Mouse (Mus musculus) thymus, adult 2 months (tissue): Measurements from ENCODE around the gene Cdc34. TPM values are rescaled to one million over a fixed set of nuclear protein-coding genes. Genes with fewer than 3 reads are reported as not detected.

Experiments
- DNase-seq: peaks from one replicate; pipeline ENCODE4 v3.0.0; 2021
- H3K27ac ChIP-seq: fragments of 200-500 bp; 2 replicates; pipeline ENCODE4 v1.5.1; 2012; ENCODE audit warnings: low read length, control low read depth; ENCODE audit not compliant: control insufficient read depth, insufficient read depth
- H3K27me3 ChIP-seq: fragments of 200-500 bp; 2 replicates; pipeline ENCODE4 v1.6.1; 2012; ENCODE audit warnings: mild to moderate bottlenecking, low read length, moderate library complexity, mixed read lengths; ENCODE audit not compliant: control insufficient read depth, insufficient read depth
- H3K36me3 ChIP-seq: fragments of 200-500 bp; 2 replicates; pipeline ENCODE4 v1.6.1; 2012; ENCODE audit warnings: mild to moderate bottlenecking, low read length, moderate library complexity; ENCODE audit not compliant: control insufficient read depth, insufficient read depth
- H3K4me1 ChIP-seq: fragments of 200-500 bp; replicated peaks from 2 replicates; pipeline ENCODE4 v1.6.1; 2012; ENCODE audit warnings: low read length; ENCODE audit not compliant: control insufficient read depth, insufficient read depth
- H3K4me3 ChIP-seq: fragments of 200-500 bp; 2 replicates; pipeline ENCODE4 v1.5.1; 2012; ENCODE audit warnings: mild to moderate bottlenecking, low read length, control low read depth, moderate library complexity; ENCODE audit not compliant: control insufficient read depth, insufficient read depth
- CTCF ChIP-seq: fragments of 200-500 bp; IDR thresholded peaks from 2 replicates; pipeline ENCODE4 v1.5.1; 2012; ENCODE audit warnings: mild to moderate bottlenecking, control low read depth, low read length, moderate library complexity, borderline replicate concordance; ENCODE audit not compliant: control insufficient read depth, poor library complexity, insufficient read depth; ENCODE audit errors: extremely low read depth
- POLR2A ChIP-seq: fragments of 200-500 bp; IDR thresholded peaks from 2 replicates; pipeline ENCODE4 v1.6.1; 2012; ENCODE audit warnings: mild to moderate bottlenecking, low read length, control low read depth, moderate library complexity; ENCODE audit not compliant: control insufficient read depth, poor library complexity, insufficient read depth; ENCODE audit errors: extremely low read depth
- WGBS: fragments of 180-500 bp; shearing (Covaris S2); methylation state at CpG from one replicate; pipeline ENCODE4 v1.1.7; 2018; 5-methylcytosine and 5-hydroxymethylcytosine counted together
- polyA plus RNA-seq: library from polyadenylated mRNA; depleted of rRNA; stranded (reverse); fragments of >200 nt; gene quantifications from 2 replicates; pipeline ENCODE4 v1.2.3, GENCODE M21; 2012

Gene Cdc34
- polyA plus RNA-seq, 1 experiment, result 309 TPM

DNA sequence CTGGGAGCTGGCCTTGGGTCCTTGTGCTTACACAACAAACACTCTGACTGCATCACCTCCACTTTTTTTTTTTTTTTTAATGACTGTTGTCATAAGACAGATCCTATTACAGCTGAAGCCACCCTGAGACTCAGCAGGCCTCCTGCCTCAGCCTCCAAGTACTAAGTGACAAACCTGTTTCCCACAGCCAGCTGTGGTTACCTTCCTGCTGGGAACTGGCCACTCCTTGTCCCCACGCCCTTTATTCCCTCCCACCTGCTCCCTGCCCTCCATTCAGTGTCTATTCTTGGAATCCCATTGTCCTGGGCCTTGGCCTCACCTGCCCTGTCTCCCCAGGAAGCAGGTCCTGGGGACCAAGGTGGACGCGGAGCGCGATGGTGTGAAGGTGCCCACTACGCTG lies 5.5 kb downstream of the Cdc34 start:
- Histone ChIP-seq H3K27ac (no peak overlapping the region), H3K4me3 (no peak overlapping the region), H3K27me3 (no peaks in the 10 kb centered on the region), H3K36me3 (peaks cover 38% of the 10 kb centered on the region), H3K4me1 (peaks cover 13% of the 10 kb centered on the region)
- DNase-seq, result no peak
- TF ChIP-seq CTCF (no peak), POLR2A (no peak)
- over 99% methylated on average over 6 of the region's 6 CpGs for WGBS

DNA sequence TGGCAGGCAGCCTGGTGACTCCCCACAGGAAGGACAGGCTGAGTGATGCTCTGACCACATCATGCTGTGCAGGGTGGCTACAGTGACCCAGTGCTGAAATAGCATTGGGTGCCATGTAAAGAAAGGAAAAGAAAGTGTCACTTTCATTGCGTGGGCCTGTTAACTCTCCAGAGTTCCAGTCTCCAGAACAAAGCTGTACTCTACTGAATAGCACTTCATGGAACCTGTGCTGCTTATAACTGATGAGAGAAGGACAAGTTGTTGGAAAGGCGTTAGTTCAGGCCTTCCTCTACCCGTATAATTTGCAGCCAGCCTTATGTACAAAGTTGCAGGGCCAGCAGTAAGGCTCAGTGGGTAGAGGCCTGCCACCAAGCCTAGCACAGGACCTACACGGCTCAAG lies 6.7 kb downstream of the Cdc34 start, which contains the start of gene Gzmm:
TSS of gene Gzmm (plus strand) at position 301 of the 400 bp plus-strand sequence.
- H3K36me3 ChIP-seq, result peaks cover 38% of the 10 kb centered on the region
- 0 out of 2 replicates have a peak, but pooled peaks cover 5% of the 10 kb centered on the region for H3K4me1 ChIP-seq

DNA sequence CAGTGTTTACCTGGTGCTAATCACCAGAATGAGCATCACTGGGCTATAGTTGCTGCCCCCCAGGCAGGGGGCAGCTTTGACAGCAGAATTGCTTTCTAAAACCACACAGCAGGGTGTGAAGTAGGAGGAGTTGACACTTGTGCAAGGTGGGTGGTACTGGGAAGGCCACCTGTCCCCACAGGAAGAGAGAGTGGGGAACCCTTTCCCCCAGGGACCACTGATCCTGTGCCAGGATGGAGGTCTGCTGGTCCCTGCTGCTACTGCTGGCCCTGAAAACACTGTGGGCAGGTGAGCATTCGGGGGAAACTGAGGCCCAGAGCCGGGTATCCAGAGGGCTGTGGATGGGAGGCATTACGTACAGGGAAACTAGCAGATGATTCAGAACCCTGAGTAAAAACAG lies 7.2 kb downstream of the Cdc34 start:
- 0 out of 2 replicates have a peak, but pooled peaks cover 1% of the 10 kb centered on the region for H3K4me1 ChIP-seq
- no peak for DNase-seq
- H3K27ac ChIP-seq, result no peak overlapping the region
- H3K4me3 ChIP-seq, result no peak overlapping the region
- H3K27me3 ChIP-seq, result no peaks in the 10 kb centered on the region
- 86% methylated on average over 3 of the region's 3 CpGs for WGBS
- peaks cover 38% of the 10 kb centered on the region for H3K36me3 ChIP-seq
- TF ChIP-seq CTCF (no peak), POLR2A (no peak)

More for the DNA sequence above, 6.7 kb downstream of the Cdc34 start, which contains the start of gene Gzmm:
- H3K27me3 ChIP-seq, result no peaks in the 10 kb centered on the region
- TF ChIP-seq POLR2A (no peak), CTCF (no peak)
- no peak within 1 kb of the TSS for H3K27ac ChIP-seq
- H3K4me3 ChIP-seq, result no peak within 1 kb of the TSS
- no peak for DNase-seq
- WGBS, result 97% methylated on average over 4 of the region's 4 CpGs

DNA sequence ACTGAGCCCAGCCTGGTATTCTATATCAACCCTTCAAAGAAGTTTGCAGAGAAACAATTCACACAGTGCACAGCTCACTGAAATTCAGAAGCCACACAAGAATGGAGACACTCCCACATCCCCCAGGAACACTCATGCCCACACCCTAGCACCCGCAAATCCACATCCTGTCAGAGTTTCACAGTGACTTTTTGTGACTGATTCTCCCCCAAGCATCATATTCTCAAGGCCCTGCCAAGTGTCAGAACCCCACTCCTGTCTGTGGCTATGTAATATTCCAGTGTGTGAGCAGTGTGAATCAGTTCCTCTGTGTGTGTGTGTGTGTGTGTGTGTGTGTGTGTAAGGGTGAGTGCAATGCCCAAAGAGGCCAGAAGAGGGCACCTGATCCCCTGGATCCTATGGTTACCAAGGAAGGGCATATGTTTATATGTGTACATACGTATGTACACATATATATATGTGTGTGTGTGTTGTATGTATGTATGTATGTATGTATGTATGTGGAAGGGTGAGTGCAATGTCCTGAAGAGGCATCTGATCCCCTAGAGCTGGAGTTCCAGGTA lies 10.1 kb downstream of the Cdc34 start:
- Histone ChIP-seq H3K4me1 (0 out of 2 replicates have a peak, but pooled peaks cover 4% of the 10 kb centered on the region), H3K4me3 (no peak overlapping the region), H3K36me3 (peaks cover 22% of the 10 kb centered on the region), H3K27ac (no peak overlapping the region), H3K27me3 (no peaks in the 10 kb centered on the region)
- no peak for TF ChIP-seq CTCF
- TF ChIP-seq POLR2A, result no peak
- no peak for DNase-seq
- WGBS, result 91% methylated on average over 2 of the region's 2 CpGs

DNA sequence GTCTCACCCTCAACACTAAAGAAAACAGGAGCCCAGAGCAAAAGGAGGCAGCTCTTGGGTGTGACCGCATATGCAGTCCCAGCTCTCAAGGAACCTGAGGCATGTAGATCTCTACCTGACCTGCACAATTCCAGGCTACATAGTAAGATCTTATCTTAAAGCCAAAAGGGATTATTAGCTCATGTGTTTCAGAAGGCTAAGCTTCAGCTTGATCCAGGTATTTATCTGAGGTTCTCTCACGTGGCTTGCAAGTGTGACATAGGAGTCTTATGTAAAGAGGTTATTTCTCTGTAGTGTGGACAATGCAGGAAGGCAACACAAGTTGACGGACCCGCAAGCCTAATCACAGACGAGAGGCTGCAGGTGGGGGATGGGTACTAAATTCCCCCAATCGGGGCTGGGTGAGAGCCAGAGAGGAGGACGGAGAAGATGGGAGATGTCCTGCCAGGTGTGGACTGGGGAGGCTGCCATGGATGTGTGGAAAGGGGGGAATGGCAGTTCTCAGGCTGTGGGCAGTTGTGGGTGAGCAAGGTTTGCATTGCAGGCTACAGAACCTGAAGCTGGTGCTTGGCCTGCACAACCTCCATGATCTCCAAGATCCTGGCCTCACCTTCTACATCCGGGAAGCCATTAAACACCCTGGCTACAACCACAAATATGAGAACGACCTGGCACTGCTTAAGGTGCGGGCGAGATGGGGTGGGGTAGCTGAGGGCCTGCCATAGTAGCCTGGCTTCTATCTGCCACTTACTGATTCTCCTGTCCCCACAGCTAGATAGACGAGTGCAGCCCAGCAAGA lies 11.8 kb downstream of the Cdc34 start:
- no peak for DNase-seq
- no peak for TF ChIP-seq POLR2A
- no peak for TF ChIP-seq CTCF
- H3K4me1 ChIP-seq, result 0 out of 2 replicates have a peak, but pooled peaks cover 4% of the 10 kb centered on the region
- H3K4me3 ChIP-seq, result no peak overlapping the region
- H3K27me3 ChIP-seq, result no peaks in the 10 kb centered on the region
- H3K36me3 ChIP-seq, result peaks cover 5% of the 10 kb centered on the region
- 89% methylated on average over 12 of the region's 12 CpGs for WGBS
- no peak overlapping the region for H3K27ac ChIP-seq

DNA sequence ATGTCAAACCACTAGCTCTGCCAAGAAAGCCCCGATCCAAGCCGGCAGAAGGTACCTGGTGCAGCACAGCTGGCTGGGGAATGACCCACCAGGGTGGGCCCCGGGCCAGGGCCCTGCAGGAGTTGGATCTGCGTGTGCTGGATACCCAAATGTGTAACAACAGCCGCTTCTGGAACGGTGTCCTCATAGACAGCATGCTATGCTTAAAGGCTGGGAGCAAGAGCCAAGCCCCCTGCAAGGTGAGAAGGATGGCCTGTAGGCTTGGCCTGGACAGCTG lies 12.3 kb downstream of the Cdc34 start:
- H3K4me1 ChIP-seq, result 0 out of 2 replicates have a peak, but pooled peaks cover 4% of the 10 kb centered on the region
- DNase-seq, result no peak
- no peaks in the 10 kb centered on the region for H3K27me3 ChIP-seq
- no peak overlapping the region for H3K4me3 ChIP-seq
- WGBS, result 93% methylated on average over 6 of the region's 6 CpGs
- no peak for TF ChIP-seq POLR2A
- no peak for TF ChIP-seq CTCF
- H3K36me3 ChIP-seq, result no peaks in the 10 kb centered on the region; the same call in 1 of the 2 replicates
- no peak overlapping the region for H3K27ac ChIP-seq
